Mouse (Mus musculus): Measurements from ENCODE around the gene Prkn.

DNA sequence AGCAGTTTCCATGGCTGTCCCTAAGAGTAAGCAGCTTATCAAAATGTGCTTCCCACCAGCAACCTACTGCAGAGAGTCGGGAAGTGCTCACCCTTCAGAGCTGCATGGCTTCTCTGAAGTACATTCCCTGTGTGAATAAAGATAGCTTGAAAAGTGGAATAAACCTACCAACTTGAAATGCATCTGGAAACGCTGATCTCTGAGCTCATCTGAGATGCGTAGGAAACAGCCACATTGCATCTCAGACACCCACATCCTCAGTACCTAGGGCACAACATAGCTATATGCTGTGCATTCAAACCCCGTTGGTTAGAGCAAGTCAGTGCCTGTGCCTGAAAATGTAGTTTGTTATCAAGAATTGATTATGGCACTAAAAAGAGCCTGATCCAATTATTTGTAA is 864.8 kb downstream of the Prkn start:
- TF ChIP-seq GATA1 (IDR thresholded peaks at IDR 0.05; ENCODE audit: borderline replicate concordance, low read length) (no peak), FLI1 (IDR thresholded peaks at IDR 0.05; ENCODE audit: low read length) (no peak)
